Mouse (Mus musculus): Measurements from ENCODE around the gene Naip6. TPM values are rescaled to one million over a fixed set of nuclear protein-coding genes. Genes with fewer than 3 reads are reported as not detected.

Gene Naip6
- 0.87 TPM for polyA plus RNA-seq (2014; fragmentation: Illumina TruSeq; extraction: RNeasy Lipid Tissue Mini Kit (QIAGEN cat#74804); ENCODE audit: low read depth, low replicate concordance)

GRCm38 (mm10) chr13:100317256-100317893, at the start of gene Naip6:
Gene Naip6 (minus strand): TSS chr13:100317674.

GRCm38 (mm10) chr13:100246223-100246622, 71.3 kb downstream of the Naip6 start, which contains the start of gene Naip5:
Gene Naip5 (minus strand): TSS chr13:100246323.

Other genes starting within 250 kb of the Naip6 start
- 50.9 TPM for gene Bdp1, start 213.6 kb downstream of the Naip6 start, polyA plus RNA-seq (2014; fragmentation: Illumina TruSeq; extraction: RNeasy Lipid Tissue Mini Kit (QIAGEN cat#74804); ENCODE audit: low read depth, low replicate concordance)
- gene Serf1, start 209.7 kb downstream of the Naip6 start, polyA plus RNA-seq (2014; fragmentation: Illumina TruSeq; extraction: RNeasy Lipid Tissue Mini Kit (QIAGEN cat#74804); ENCODE audit: low read depth, low replicate concordance) = 120 TPM
- gene Smn1, start 192.8 kb downstream of the Naip6 start, polyA plus RNA-seq (2014; fragmentation: Illumina TruSeq; extraction: RNeasy Lipid Tissue Mini Kit (QIAGEN cat#74804); ENCODE audit: low read depth, low replicate concordance) = 54.2 TPM
- 5.2 TPM for gene Naip2, start 115.6 kb downstream of the Naip6 start, polyA plus RNA-seq (2014; fragmentation: Illumina TruSeq; extraction: RNeasy Lipid Tissue Mini Kit (QIAGEN cat#74804); ENCODE audit: low read depth, low replicate concordance)
- 37.0 TPM for gene Naip5, start 71.4 kb downstream of the Naip6 start, polyA plus RNA-seq (2014; fragmentation: Illumina TruSeq; extraction: RNeasy Lipid Tissue Mini Kit (QIAGEN cat#74804); ENCODE audit: low read depth, low replicate concordance)
- gene Naip1, start 135.2 kb upstream of the Naip6 start, polyA plus RNA-seq (2014; fragmentation: Illumina TruSeq; extraction: RNeasy Lipid Tissue Mini Kit (QIAGEN cat#74804); ENCODE audit: low read depth, low replicate concordance) = not detected
- 65.0 TPM for gene Gtf2h2, start 174.9 kb upstream of the Naip6 start, polyA plus RNA-seq (2014; fragmentation: Illumina TruSeq; extraction: RNeasy Lipid Tissue Mini Kit (QIAGEN cat#74804); ENCODE audit: low read depth, low replicate concordance)
- gene Ocln, start 235.0 kb upstream of the Naip6 start, polyA plus RNA-seq (2014; fragmentation: Illumina TruSeq; extraction: RNeasy Lipid Tissue Mini Kit (QIAGEN cat#74804); ENCODE audit: low read depth, low replicate concordance) = 9.4 TPM